Mouse (Mus musculus) forebrain, embryonic 12.5 days (tissue): ENCODE measurements at regions not wholly inside any gene's neighbourhood (a gene's known extent, or its start where the extent isn't known, plus 50 kb on each side); places are given as distances from the start of the nearest gene placed in this dataset.

Experiments used
- ATAC-seq: fragments of 200-750 bp; cut with Nextera tagmentation; 2 replicates; pipeline ENCODE4 v1.8.0; 2017; ENCODE audit warnings: moderate TSS enrichment; ENCODE audit not compliant: low FRiP score
- H3K27ac ChIP-seq: fragments of 300-500 bp; sonication (generic); 2 replicates; pipeline ENCODE4 v1.5.1; 2016; ENCODE audit warnings: mild to moderate bottlenecking
- H3K27me3 ChIP-seq: fragments of 300-500 bp; sonication (generic); 2 replicates; pipeline ENCODE4 v1.6.1; 2016; ENCODE audit warnings: mild to moderate bottlenecking
- H3K36me3 ChIP-seq: fragments of 300-500 bp; sonication (generic); replicated peaks from 2 replicates; pipeline ENCODE4 v1.6.1; 2016; ENCODE audit warnings: mild to moderate bottlenecking
- H3K4me1 ChIP-seq: fragments of 300-500 bp; sonication (generic); 2 replicates; pipeline ENCODE4 v1.6.1; 2016
- H3K4me2 ChIP-seq: fragments of 300-500 bp; sonication (generic); 2 replicates; pipeline ENCODE4 v1.6.1; 2016; ENCODE audit warnings: mild to moderate bottlenecking, moderate library complexity
- H3K4me3 ChIP-seq: fragments of 300-500 bp; sonication (generic); replicated peaks from 2 replicates; pipeline ENCODE4 v1.5.1; 2016; ENCODE audit warnings: mild to moderate bottlenecking
- H3K9ac ChIP-seq: fragments of 300-500 bp; sonication (generic); 2 replicates; pipeline ENCODE4 v1.6.1; 2016; ENCODE audit warnings: mild to moderate bottlenecking
- H3K9me3 ChIP-seq: fragments of 300-500 bp; sonication (generic); 2 replicates; pipeline ENCODE4 v1.6.1; 2016
- WGBS: fragments of 180-500 bp; shearing (Covaris S2); methylation state at CpG from one replicate; pipeline ENCODE4 v1.1.7; 2016; 5-methylcytosine and 5-hydroxymethylcytosine counted together

- Histone ChIP-seq H3K4me3 (no peak overlapping the region), H3K9me3 (no peaks in the 10 kb centered on the region), H3K4me1 (no peaks in the 10 kb centered on the region), H3K27me3 (no peaks in the 10 kb centered on the region), H3K36me3 (no peaks in the 10 kb centered on the region), H3K27ac (no peak overlapping the region), H3K4me2 (no peak overlapping the region), H3K9ac (no peak overlapping the region)
- ATAC-seq, result no peak
- WGBS, result 83% methylated on average over 5 of the region's 5 CpGs
Measured at GRCm38 (mm10) chr3:103408724-103409123, 129.6 kb downstream of the Trim33 start.

GRCm38 (mm10) chr3:103412247-103412646 lies 133.2 kb downstream of the Trim33 start:
- Histone ChIP-seq H3K4me1 (no peaks in the 10 kb centered on the region), H3K9ac (no peak overlapping the region), H3K4me3 (no peak overlapping the region), H3K27me3 (no peaks in the 10 kb centered on the region), H3K4me2 (no peak overlapping the region), H3K9me3 (no peaks in the 10 kb centered on the region), H3K27ac (no peak overlapping the region), H3K36me3 (no peaks in the 10 kb centered on the region)
- WGBS, result 83% methylated on average over 2 of the region's 2 CpGs
- ATAC-seq, result no peak

DNA sequence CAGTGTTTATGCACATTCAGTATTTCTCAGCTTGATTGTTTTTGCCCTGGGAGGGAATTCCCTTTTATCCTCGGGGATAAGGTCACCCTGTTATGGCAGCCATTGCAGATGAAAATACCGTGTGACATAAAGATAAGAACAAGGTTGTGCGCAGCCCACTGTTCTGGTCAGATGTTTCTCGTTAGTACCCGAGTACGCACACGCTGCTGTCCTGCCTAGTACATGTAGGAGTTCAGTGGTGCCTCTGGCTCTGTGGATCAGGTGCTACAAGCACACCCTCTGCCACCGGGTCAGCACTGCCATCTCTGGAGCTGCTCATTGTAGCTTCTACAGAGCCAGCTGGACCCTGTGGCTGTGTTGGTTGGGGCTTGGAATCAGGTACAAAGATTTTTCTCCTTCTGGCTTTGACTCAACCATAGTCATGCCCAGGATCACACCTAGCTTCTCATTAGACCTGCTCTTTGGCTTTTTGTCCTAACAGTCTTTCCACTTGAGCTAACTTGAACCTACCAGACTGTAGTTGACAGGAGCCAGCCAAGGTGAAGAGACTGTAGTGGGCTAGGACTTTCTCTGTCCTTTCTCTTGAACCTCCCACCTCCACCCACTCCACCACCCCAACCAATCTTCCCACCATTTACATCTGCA lies 136.1 kb downstream of the Trim33 start:
- no peak for ATAC-seq
- Histone ChIP-seq H3K36me3 (no peaks in the 10 kb centered on the region), H3K27me3 (no peaks in the 10 kb centered on the region), H3K4me3 (no peak overlapping the region), H3K4me2 (no peak overlapping the region), H3K9me3 (no peaks in the 10 kb centered on the region), H3K27ac (no peak overlapping the region), H3K4me1 (peaks cover 11% of the 10 kb centered on the region), H3K9ac (no peak overlapping the region)
- WGBS, result 82% methylated on average over 8 of the region's 8 CpGs

GRCm38 (mm10) chr3:103416296-103416695 lies 137.2 kb downstream of the Trim33 start:
- H3K27ac ChIP-seq, result no peak overlapping the region
- peaks cover 22% of the 10 kb centered on the region for H3K4me1 ChIP-seq
- H3K9ac ChIP-seq, result no peak overlapping the region
- WGBS, result 55% methylated on average over 2 of the region's 2 CpGs
- H3K36me3 ChIP-seq, result no peaks in the 10 kb centered on the region
- no peak overlapping the region for H3K4me3 ChIP-seq
- ATAC-seq, result no peak
- H3K4me2 ChIP-seq, result no peak overlapping the region
- no peaks in the 10 kb centered on the region for H3K9me3 ChIP-seq
- H3K27me3 ChIP-seq, result no peaks in the 10 kb centered on the region

DNA sequence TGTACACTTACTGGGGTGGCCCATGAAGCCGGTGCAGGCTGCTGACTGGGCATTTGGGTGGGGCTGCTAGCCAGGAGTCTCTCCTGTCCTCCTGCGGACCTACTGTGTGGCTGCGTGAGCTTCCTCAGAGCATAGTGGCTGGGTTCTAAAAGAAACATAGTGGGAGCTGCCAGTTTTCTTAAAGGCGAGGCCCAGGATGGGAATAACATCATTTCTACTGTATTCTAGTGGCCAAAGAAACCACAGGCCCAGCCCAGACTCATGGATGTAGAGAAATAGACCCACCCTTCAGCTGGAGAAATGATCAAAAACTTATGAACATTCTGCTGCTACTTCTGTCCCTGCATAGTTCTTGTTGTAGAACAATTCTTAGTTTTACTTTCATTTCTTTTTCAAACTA lies 138.7 kb downstream of the Trim33 start:
- Histone ChIP-seq H3K9ac (no peak overlapping the region), H3K27ac (no peak overlapping the region), H3K36me3 (no peaks in the 10 kb centered on the region), H3K4me1 (peaks cover 26% of the 10 kb centered on the region), H3K27me3 (no peaks in the 10 kb centered on the region), H3K4me2 (no peak overlapping the region), H3K9me3 (no peaks in the 10 kb centered on the region), H3K4me3 (no peak overlapping the region)
- ATAC-seq, result no peak
- 92% methylated on average over 4 of the region's 4 CpGs for WGBS

DNA sequence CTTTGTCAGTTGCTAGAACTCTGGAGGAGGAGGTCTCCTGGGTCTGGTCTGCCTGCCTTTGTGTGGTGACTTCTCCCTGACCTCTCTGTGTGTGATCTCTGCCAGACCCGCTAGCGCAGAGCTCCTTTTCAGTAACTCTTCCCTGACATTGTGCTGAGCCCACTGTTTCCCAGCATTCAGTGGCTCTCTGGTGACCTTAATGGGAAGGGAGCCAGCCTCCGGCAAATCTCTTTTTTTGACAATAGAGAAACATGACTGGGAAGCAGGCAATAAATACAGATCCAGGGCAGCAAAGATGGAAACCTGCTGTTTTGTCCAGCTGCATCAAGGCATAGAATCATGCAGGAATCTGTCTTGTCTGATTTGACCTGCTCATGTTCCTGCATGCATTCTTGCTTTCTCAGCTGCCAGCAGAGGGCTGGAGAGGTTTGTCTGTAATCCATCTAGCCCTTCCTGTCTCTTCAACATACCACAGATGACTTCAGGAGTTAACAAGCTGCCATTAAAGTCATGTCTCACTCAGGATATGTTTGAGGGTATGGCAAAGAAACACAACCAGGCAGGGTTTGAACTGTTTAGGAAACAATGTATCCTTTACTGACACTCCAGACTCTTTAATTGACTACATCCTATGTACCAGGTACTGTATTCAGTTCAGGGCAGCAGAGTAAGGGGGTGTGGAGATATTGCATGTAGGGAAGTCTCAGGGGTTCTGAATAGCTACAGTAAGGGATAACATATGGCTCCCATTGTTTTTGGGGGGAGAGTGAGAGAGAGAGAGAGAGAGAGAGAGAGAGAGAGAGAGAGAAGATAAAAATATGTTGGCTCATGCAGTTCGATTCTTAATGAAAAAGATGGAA lies 140.9 kb downstream of the Trim33 start:
- no peak overlapping the region; the same call in 1 of the 2 replicates for H3K4me2 ChIP-seq
- peak; percentile 49; the same call in 1 of the 2 replicates for ATAC-seq
- no peak overlapping the region for H3K9ac ChIP-seq
- 16% methylated on average over 4 of the region's 4 CpGs for WGBS
- H3K27ac ChIP-seq, result peak overlapping the region; percentile 59
- peaks cover 26% of the 10 kb centered on the region for H3K4me1 ChIP-seq
- no peaks in the 10 kb centered on the region for H3K36me3 ChIP-seq
- H3K27me3 ChIP-seq, result 0 out of 2 replicates have a peak, but pooled peaks cover 2% of the 10 kb centered on the region
- H3K9me3 ChIP-seq, result no peaks in the 10 kb centered on the region
- no peak overlapping the region for H3K4me3 ChIP-seq

GRCm38 (mm10) chr3:103420621-103421274 lies 141.7 kb downstream of the Trim33 start:
- Histone ChIP-seq H3K27me3 (0 out of 2 replicates have a peak, but pooled peaks cover 6% of the 10 kb centered on the region), H3K9ac (no peak overlapping the region), H3K36me3 (no peaks in the 10 kb centered on the region), H3K9me3 (no peaks in the 10 kb centered on the region), H3K4me2 (no peak overlapping the region), H3K4me1 (peaks cover 26% of the 10 kb centered on the region), H3K27ac (0 out of 2 replicates have a peak overlapping the region, but pooled peaks have one; percentile 59), H3K4me3 (no peak overlapping the region)
- 65% methylated on average over 12 of the region's 12 CpGs for WGBS
- ATAC-seq, result 0 out of 2 replicates have a peak, but pooled peaks have one; percentile 44

- Histone ChIP-seq H3K4me1 (peaks cover 26% of the 10 kb centered on the region), H3K27ac (no peak overlapping the region), H3K36me3 (no peaks in the 10 kb centered on the region), H3K9ac (no peak overlapping the region), H3K27me3 (0 out of 2 replicates have a peak, but pooled peaks cover 6% of the 10 kb centered on the region), H3K4me3 (no peak overlapping the region), H3K9me3 (no peaks in the 10 kb centered on the region), H3K4me2 (no peak overlapping the region)
- ATAC-seq, result no peak
- WGBS, result 63% methylated on average over 9 of the region's 9 CpGs
Measured at GRCm38 (mm10) chr3:103421275-103421621, 142.2 kb downstream of the Trim33 start.

DNA sequence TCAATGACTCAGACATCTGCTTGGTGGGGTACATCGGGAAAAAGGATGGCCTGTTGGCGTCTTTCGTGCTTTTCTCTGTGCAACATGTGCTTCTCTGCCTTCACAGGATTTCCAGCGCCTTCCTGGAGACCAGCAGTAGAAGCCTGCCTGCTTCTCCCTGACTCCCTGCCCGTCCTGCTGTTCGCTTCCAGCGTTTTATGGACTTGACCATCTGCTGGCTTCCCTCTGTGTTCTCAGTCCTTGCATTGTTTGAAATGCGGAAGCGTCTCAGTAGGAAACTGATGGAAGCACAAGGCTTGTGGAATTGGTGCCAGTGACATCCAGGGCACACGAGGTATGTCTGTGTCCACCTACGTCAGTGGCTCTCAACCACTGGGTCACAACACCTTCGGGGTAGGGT lies 143.7 kb downstream of the Trim33 start:
- WGBS, result 90% methylated on average over 12 of the region's 12 CpGs
- H3K27me3 ChIP-seq, result 0 out of 2 replicates have a peak, but pooled peaks cover 6% of the 10 kb centered on the region

DNA sequence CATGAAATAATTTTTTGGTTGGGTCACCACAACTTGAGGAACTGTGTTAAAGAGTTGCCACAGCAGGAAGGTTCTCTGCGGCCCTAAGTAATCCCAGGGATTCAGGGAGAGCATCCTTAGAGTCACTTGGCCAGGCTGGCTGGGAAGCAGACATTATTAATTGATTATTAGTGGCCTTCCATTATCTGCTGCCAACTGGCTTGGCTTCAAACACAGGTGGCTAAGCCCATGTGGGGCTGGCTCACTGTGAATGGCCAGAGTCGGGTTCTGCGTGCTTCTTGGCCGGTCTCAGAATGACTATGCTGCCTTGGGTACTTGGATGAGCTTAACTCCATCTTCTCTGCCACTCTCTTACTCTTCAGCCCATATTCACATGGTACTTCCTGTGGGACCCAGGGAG lies 144.2 kb downstream of the Trim33 start:
- 88% methylated on average over 4 of the region's 4 CpGs for WGBS
- Histone ChIP-seq H3K4me3 (no peak overlapping the region), H3K4me2 (no peak overlapping the region), H3K4me1 (peaks cover 26% of the 10 kb centered on the region), H3K27ac (no peak overlapping the region), H3K9ac (no peak overlapping the region), H3K9me3 (no peaks in the 10 kb centered on the region), H3K36me3 (no peaks in the 10 kb centered on the region), H3K27me3 (0 out of 2 replicates have a peak, but pooled peaks cover 6% of the 10 kb centered on the region)
- ATAC-seq, result no peak

More for the DNA sequence above, 143.7 kb downstream of the Trim33 start:
- peaks cover 26% of the 10 kb centered on the region for H3K4me1 ChIP-seq
- no peak overlapping the region for H3K27ac ChIP-seq
- H3K9ac ChIP-seq, result no peak overlapping the region
- H3K4me3 ChIP-seq, result no peak overlapping the region
- no peaks in the 10 kb centered on the region for H3K9me3 ChIP-seq
- H3K4me2 ChIP-seq, result no peak overlapping the region
- no peaks in the 10 kb centered on the region for H3K36me3 ChIP-seq
- no peak for ATAC-seq

- Histone ChIP-seq H3K4me1 (peaks cover 7% of the 10 kb centered on the region), H3K27ac (no peak overlapping the region), H3K27me3 (0 out of 2 replicates have a peak, but pooled peaks cover 6% of the 10 kb centered on the region), H3K36me3 (no peaks in the 10 kb centered on the region), H3K9me3 (no peaks in the 10 kb centered on the region), H3K9ac (no peak overlapping the region), H3K4me3 (no peak overlapping the region), H3K4me2 (no peak overlapping the region)
- ATAC-seq, result no peak
- WGBS, result 91% methylated on average over 19 of the region's 19 CpGs
Measured at GRCm38 (mm10) chr3:103425812-103426430, 146.8 kb downstream of the Trim33 start.

- no peak overlapping the region for H3K4me3 ChIP-seq
- H3K4me1 ChIP-seq, result no peaks in the 10 kb centered on the region
- ATAC-seq, result no peak
- no peak overlapping the region for H3K4me2 ChIP-seq
- H3K9me3 ChIP-seq, result no peaks in the 10 kb centered on the region
- 0 out of 2 replicates have a peak, but pooled peaks cover 6% of the 10 kb centered on the region for H3K27me3 ChIP-seq
- no peak overlapping the region for H3K27ac ChIP-seq
- 20% methylated on average over 5 of the region's 5 CpGs for WGBS
- no peak overlapping the region for H3K9ac ChIP-seq
- no peaks in the 10 kb centered on the region for H3K36me3 ChIP-seq
Measured at GRCm38 (mm10) chr3:103429227-103429788, 145.7 kb upstream of the Syt6 start.
